Mouse (Mus musculus): ENCODE results near the gene Pdlim7. TPM values are rescaled to one million over a fixed set of nuclear protein-coding genes. Genes with fewer than 3 reads are reported as not detected.
A peak's percentile ranks its signal among the peaks of the same experiment; 100 is the strongest.

The Pdlim7 gene
- total RNA-seq (2014; fragmentation: Nextera tagmentation) = 10.2 and 23.3 TPM in 2 replicates
- 4.1 and 5.7 TPM in 2 replicates for total RNA-seq (2017)

GRCm38 (mm10) chr13:55513111-55513748, at the start of gene Pdlim7:
Gene Pdlim7, minus strand, starts transcription at chr13:55513676.
- peak; percentile 69 for ATAC-seq (replicated peaks; ENCODE audit: poor library complexity, severe bottlenecking)

DNA sequence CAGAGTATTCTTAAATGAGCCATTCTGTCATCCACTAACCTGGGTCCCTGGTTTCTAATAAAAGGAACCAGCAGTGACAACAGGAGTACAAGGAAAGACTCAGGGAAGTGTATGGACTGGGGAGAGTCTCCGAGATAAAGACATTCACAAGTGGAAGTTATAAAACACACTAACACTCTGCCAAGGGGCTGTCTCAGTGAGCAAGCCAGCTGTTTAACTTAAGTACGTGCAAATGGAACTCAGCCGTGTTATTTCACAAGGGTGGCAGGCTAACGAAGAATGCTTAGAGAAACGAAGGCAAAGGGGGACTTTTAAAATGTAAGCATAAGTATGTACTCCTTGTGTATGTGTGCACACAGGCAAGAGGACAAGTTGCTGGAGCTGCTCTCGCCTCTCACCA, 44.0 kb upstream of the Pdlim7 start:
- no peak for ATAC-seq (replicated peaks; ENCODE audit: poor library complexity, severe bottlenecking)

GRCm38 (mm10) chr13:55555921-55556320, 42.4 kb upstream of the Pdlim7 start:
- ATAC-seq (replicated peaks; ENCODE audit: poor library complexity, severe bottlenecking) = no peak

DNA sequence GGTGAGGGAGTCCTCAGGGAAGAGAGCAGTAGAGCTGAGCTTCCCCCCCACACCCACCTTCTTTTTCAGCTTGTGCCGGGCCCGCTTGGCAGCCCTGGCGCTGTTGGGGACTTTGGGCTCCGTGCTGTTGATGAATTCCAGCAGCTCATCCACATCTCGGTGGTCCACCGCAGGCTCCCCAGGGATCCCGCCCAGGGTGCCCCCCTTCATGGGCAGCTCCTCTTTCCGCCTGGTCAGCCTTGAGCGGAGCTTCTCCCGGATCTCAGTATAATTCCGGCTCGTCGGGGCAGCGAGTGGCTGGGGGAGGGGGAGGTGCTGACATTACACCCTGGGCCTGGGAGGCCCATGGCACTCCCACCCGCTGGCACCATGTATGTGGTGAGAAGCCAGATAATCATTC, 35.6 kb upstream of the Pdlim7 start:
- no peak for ATAC-seq (replicated peaks; ENCODE audit: poor library complexity, severe bottlenecking)

DNA sequence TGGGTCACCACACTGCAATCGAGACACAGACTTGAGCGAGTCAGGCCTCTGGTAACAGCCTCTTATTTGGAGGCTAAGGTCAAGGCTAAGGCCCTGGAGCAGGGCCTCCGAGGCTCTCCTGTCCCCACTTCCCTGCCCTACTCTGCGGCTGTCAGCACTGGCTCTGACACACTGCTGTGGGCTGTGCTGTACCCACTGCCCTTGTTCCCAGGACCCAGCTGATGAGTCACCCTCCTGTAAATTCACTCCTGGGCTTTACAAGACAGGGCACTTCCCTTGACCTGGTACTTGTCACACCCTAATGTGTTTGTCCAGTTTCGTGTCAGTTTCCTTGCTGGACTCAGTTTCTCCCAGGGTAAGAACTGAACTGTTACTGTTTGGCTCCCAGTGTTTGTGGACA, 35.0 kb upstream of the Pdlim7 start:
- ATAC-seq (replicated peaks; ENCODE audit: poor library complexity, severe bottlenecking) = no peak

- ATAC-seq (replicated peaks; ENCODE audit: poor library complexity, severe bottlenecking) = no peak
Measured at GRCm38 (mm10) chr13:55547916-55548315, 34.4 kb upstream of the Pdlim7 start.

DNA sequence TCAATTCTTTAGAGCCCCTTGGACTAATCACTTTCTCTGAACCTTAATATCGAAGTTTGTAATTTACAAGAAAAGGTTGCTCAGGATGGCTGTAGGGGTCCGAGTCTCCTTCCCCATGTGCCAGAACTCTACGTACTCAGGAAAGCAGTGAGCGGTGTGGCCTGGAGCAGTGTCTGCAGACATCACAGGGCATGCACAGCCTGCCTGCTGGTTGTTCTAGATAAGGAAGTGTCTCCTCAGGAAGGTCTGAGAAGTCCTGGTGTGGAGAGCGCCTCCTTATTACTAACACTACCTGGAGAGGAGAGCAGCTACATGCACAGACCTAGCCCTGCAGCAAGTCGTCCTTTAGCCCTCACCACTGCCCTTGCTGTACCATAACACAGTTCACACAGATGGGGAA, 31.3 kb upstream of the Pdlim7 start:
- no peak for ATAC-seq (replicated peaks; ENCODE audit: poor library complexity, severe bottlenecking)

- ATAC-seq (replicated peaks; ENCODE audit: poor library complexity, severe bottlenecking) = no peak
Measured at GRCm38 (mm10) chr13:55543447-55543846, 30.0 kb upstream of the Pdlim7 start.

- no peak for ATAC-seq (replicated peaks; ENCODE audit: poor library complexity, severe bottlenecking)
Measured at GRCm38 (mm10) chr13:55542891-55543290, 29.4 kb upstream of the Pdlim7 start.

- no peak for ATAC-seq (replicated peaks; ENCODE audit: poor library complexity, severe bottlenecking)
Measured at GRCm38 (mm10) chr13:55540933-55541332, 27.5 kb upstream of the Pdlim7 start.

GRCm38 (mm10) chr13:55536194-55537175, 23.0 kb upstream of the Pdlim7 start, which contains the start of gene Ddx41:
Gene Ddx41, minus strand, starts transcription at chr13:55536658.
- peak; percentile 92 for ATAC-seq (replicated peaks; ENCODE audit: poor library complexity, severe bottlenecking)

DNA sequence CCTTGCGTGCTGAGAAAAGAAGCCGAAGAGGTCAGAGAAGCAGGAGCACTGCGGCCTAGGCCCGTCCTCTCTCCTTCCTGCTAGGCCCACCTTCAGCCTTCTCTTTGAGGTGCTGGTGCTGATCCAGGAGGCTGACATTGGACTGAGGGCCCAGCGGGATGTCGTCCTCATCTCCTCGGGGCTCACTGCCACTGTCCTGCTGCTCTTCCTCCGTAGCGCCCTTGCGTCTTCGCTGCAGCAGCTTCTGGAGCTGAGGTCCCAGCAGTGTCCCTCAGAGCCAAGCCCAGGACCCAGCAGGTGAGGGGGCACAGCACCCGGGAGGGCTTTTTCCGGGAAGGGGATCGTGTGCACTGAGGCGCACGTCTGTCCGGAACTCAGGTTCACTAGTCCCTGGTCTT, 22.3 kb upstream of the Pdlim7 start:
- no peak for ATAC-seq (replicated peaks; ENCODE audit: poor library complexity, severe bottlenecking)

- ATAC-seq (replicated peaks; ENCODE audit: poor library complexity, severe bottlenecking) = no peak
Measured at GRCm38 (mm10) chr13:55535191-55535590, 21.7 kb upstream of the Pdlim7 start.

DNA sequence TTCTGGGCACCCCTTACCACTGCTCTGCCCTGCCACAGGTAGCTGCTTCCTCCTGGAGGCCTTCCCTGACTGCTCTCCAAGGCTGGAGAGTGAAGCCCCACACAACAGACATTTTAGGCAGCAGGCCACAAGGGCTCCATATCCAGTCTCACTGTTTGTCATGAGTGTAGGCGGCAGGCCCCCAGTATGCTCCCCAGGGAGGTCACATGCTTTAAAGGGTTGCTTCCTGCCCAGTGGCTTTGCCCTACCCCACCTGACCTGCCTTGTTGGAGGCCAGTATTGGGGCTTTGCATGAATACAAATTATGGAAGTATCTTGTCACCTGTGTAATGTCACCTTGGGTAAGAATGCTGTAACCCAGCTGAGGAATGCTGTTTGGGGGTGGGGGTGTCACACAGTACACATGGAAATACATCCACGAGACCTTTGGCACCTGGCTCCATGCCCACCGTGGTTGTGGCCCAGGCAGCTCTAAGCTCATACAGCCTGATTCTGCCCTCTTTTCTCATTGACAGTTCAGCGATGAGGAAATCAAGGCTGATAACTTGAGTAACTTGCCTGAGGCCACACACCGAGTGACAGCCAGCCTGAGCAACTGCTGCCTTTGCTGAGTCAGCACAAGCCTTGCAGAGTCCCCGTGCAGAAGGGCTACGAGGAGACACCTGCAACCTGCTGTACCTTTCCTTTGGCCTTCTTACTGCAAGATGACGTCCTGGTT, 15.9 kb upstream of the Pdlim7 start, which contains the start of gene Dok3:
Gene Dok3, minus strand, starts transcription at position 99 of the 718 bp plus-strand sequence.
- peak; percentile 43 for ATAC-seq (replicated peaks; ENCODE audit: poor library complexity, severe bottlenecking)

DNA sequence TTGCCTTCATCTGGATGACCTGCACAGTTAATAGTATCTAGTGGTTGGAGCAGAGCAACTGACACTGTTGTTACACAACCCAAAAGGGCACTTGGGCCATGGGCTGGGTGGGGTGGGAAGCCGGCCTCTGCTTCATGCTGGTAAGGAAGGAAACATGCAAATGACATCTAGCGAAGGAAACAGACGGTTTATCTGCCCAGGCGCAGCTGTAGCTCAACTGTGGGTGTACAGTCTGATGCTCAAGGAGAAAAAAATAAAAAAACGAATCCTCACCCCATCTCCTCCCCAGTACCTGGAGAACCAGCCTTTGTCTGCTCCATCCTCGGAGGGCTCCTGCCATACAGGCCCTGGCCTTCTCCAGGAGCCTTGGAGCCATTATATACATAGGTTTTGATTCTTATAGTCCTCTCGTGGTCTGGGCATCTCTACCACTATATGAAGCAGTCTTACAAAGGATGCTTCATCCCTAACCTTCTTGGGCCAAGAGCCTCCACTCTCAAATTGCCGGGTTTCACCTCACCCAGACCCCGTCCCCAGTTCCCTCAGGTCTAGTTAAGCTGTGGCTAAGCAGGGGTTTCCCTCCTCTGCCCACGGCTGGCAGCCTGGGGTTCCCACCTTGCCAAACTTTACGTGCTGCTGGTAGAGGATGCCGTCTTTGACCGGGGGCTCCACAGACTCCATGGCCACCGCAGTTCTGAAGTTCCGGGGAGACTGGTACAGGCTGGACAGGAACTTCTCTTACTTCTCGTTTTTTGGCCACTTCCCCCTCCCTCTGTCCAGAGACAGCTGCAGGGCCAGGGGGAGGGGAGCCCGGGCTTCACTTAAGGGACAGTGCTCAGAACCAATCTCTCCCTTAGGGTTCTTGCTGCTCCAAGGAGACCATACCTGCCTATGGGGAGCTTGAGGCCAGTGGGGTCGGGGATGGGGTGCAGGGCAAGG, 14.6 kb upstream of the Pdlim7 start:
- peak; percentile 52 for ATAC-seq (replicated peaks; ENCODE audit: poor library complexity, severe bottlenecking)

DNA sequence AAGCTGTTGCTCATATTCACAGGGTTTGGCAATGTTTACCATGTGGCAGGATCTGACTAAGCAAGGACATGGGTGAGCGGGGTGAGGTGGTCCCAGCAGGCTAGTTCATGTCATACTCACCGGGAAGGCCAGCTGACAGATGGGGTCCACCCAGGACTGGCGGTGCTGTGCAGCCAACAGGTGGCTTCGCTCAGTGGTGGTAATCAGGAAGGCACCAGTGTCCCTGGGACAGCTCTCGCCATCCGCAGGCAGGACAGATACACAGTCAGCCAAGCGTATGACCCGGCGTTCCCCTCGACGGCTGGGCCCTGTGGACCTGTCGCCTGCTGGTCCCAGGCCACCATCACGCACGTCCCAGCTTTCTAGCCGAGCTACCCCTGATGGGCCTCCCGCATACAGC, 13.7 kb upstream of the Pdlim7 start:
- ATAC-seq (replicated peaks; ENCODE audit: poor library complexity, severe bottlenecking) = peak; percentile 11; the same call in 1 of the 2 replicates

- peak; percentile 8; the same call in 1 of the 2 replicates for ATAC-seq (replicated peaks; ENCODE audit: poor library complexity, severe bottlenecking)
Measured at GRCm38 (mm10) chr13:55525733-55526553, 12.5 kb upstream of the Pdlim7 start.

DNA sequence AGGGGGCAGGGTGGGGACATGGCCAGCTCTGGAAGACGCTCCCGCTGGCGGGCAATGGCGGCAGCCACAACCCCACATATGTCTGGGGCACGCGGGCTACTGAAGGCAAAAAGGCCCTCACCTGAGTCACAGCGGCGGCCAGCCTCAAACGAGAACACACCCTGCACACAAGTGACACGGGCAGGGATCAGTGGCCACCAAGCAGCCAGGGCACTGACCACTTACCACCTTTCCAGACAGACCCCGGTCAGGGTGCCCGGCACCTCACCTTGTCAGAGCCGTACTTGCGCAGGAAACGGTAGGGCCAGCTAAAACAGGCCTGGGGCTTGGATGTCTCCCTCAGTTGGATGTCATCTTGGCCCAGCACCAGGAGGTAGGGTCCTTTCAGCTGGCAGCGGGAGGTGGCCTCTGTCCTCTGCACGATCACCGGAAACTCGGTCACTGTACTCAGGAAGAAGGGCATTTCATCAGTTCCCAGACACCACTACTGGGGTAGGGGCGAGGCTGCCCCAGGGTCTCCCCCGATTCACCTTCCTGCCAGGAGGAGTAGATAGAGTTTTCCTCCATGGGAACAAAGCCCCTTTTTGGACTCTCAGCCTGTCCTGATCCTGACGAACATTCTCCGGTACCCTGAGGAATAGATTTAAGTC, 10.6 kb upstream of the Pdlim7 start:
- ATAC-seq (replicated peaks; ENCODE audit: poor library complexity, severe bottlenecking) = no peak

Measured in granulocyte monocyte progenitor cell, adult 5-6 weeks (primary cell).